Mouse (Mus musculus) limb, embryonic 13.5 days (tissue): ENCODE measurements around the gene Hlx. TPM values are rescaled to one million over a fixed set of nuclear protein-coding genes. Genes with fewer than 3 reads are reported as not detected.

Experiments
- ATAC-seq: fragments of 200-750 bp; cut with Nextera tagmentation; 2 replicates; pipeline ENCODE4 v1.8.0; 2017; ENCODE audit warnings: low read depth, moderate number of reproducible peaks, moderate TSS enrichment; ENCODE audit not compliant: low FRiP score
- H3K27ac ChIP-seq: fragments of 300-500 bp; sonication (generic); 2 replicates; pipeline ENCODE4 v1.5.1; 2015; ENCODE audit warnings: inconsistent platforms, mild to moderate bottlenecking, moderate library complexity
- H3K27me3 ChIP-seq: fragments of 300-500 bp; sonication (generic); 2 replicates; pipeline ENCODE4 v1.6.1; 2015; ENCODE audit warnings: mild to moderate bottlenecking, inconsistent platforms
- H3K36me3 ChIP-seq: fragments of 300-500 bp; sonication (generic); 2 replicates; pipeline ENCODE4 v1.6.1; 2015; ENCODE audit warnings: inconsistent platforms, mild to moderate bottlenecking, moderate library complexity
- H3K4me1 ChIP-seq: fragments of 300-500 bp; sonication (generic); 2 replicates; pipeline ENCODE4 v1.6.1; 2015; ENCODE audit warnings: inconsistent platforms
- H3K4me2 ChIP-seq: fragments of 300-500 bp; sonication (generic); replicated peaks from 2 replicates; pipeline ENCODE4 v1.6.1; 2015; ENCODE audit warnings: inconsistent platforms, mild to moderate bottlenecking, moderate library complexity
- H3K4me3 ChIP-seq: fragments of 300-500 bp; sonication (generic); 2 replicates; pipeline ENCODE4 v1.5.1; 2015; ENCODE audit warnings: moderate library complexity, mild to moderate bottlenecking, inconsistent platforms
- H3K9ac ChIP-seq: fragments of 300-500 bp; sonication (generic); 2 replicates; pipeline ENCODE4 v1.6.1; 2015; ENCODE audit warnings: mild to moderate bottlenecking, inconsistent platforms
- H3K9me3 ChIP-seq: fragments of 300-500 bp; sonication (generic); 2 replicates; pipeline ENCODE4 v1.6.1; 2016; ENCODE audit warnings: inconsistent platforms
- WGBS: fragments of 180-500 bp; shearing (Covaris S2); methylation state at CpG from one replicate; pipeline ENCODE4 v1.1.7; 2015; 5-methylcytosine and 5-hydroxymethylcytosine counted together
- polyA plus RNA-seq: library from polyadenylated mRNA; unstranded; fragments of >200 nt; fragmentation: Nextera tagmentation; extraction: Ambion mirVana; gene quantifications from 2 replicates; pipeline ENCODE4 v1.2.1, GENCODE M21; 2015

Hlx gene
- polyA plus RNA-seq, 1 experiment from 2014 or later: 26.2 TPM

GRCm38 (mm10) chr1:184695451-184695850 lies 37.0 kb downstream of the Hlx start:
- H3K27me3 ChIP-seq: no peaks in the 10 kb centered on the region
- WGBS: 74% methylated on average over 2 of the region's 2 CpGs

GRCm38 (mm10) chr1:184692204-184692904 lies 40.1 kb downstream of the Hlx start:
- no peak for ATAC-seq
- 66% methylated on average over 10 of the region's 10 CpGs for WGBS
- no peaks in the 10 kb centered on the region for H3K36me3 ChIP-seq
- H3K27me3 ChIP-seq: peaks cover 23% of the 10 kb centered on the region
- H3K4me3 ChIP-seq: no peak overlapping the region
- no peaks in the 10 kb centered on the region for H3K9me3 ChIP-seq
- H3K27ac ChIP-seq: no peak overlapping the region
- no peaks in the 10 kb centered on the region for H3K4me1 ChIP-seq
- no peak overlapping the region for H3K4me2 ChIP-seq
- no peak overlapping the region for H3K9ac ChIP-seq

More at GRCm38 (mm10) chr1:184695451-184695850, 37.0 kb downstream of the Hlx start:
- Histone ChIP-seq H3K4me3 (no peak overlapping the region), H3K4me2 (no peak overlapping the region), H3K27ac (no peak overlapping the region), H3K4me1 (no peaks in the 10 kb centered on the region), H3K9ac (no peak overlapping the region), H3K36me3 (no peaks in the 10 kb centered on the region), H3K9me3 (no peaks in the 10 kb centered on the region)
- ATAC-seq: no peak

DNA sequence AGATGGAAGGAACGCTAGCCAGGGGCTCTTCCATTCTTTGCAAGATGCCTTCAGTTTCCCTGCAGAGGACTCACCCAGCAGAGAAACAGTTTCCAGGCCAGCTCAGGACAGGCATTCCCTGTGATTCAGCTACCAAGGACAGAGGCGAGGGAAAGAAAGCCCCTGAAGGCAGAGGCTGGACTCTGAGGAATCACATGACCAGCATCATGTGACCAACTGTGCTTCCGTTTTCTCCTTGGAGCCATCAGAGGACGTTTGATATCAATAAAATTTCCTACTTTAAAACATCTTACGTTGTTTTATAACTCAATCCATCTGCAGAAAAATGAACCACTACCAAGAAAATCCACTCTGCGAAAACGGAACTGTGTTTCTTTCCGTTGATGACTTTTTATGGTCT lies 41.2 kb downstream of the Hlx start:
- WGBS: 70% methylated on average over 8 of the region's 8 CpGs
- H3K36me3 ChIP-seq: no peaks in the 10 kb centered on the region
- no peak overlapping the region for H3K9ac ChIP-seq
- no peak overlapping the region for H3K27ac ChIP-seq
- no peaks in the 10 kb centered on the region for H3K4me1 ChIP-seq
- no peaks in the 10 kb centered on the region for H3K9me3 ChIP-seq
- peaks cover 30% of the 10 kb centered on the region for H3K27me3 ChIP-seq
- no peak overlapping the region for H3K4me2 ChIP-seq
- H3K4me3 ChIP-seq: no peak overlapping the region
- ATAC-seq: no peak

- Histone ChIP-seq H3K27ac (no peak overlapping the region), H3K4me3 (no peak overlapping the region), H3K9me3 (no peaks in the 10 kb centered on the region), H3K36me3 (no peaks in the 10 kb centered on the region), H3K27me3 (peaks cover 31% of the 10 kb centered on the region), H3K4me1 (no peaks in the 10 kb centered on the region), H3K9ac (no peak overlapping the region), H3K4me2 (no peak overlapping the region)
- 49% methylated on average over 7 of the region's 7 CpGs for WGBS
- no peak for ATAC-seq
Measured at GRCm38 (mm10) chr1:184688026-184688425, 44.4 kb downstream of the Hlx start.

DNA sequence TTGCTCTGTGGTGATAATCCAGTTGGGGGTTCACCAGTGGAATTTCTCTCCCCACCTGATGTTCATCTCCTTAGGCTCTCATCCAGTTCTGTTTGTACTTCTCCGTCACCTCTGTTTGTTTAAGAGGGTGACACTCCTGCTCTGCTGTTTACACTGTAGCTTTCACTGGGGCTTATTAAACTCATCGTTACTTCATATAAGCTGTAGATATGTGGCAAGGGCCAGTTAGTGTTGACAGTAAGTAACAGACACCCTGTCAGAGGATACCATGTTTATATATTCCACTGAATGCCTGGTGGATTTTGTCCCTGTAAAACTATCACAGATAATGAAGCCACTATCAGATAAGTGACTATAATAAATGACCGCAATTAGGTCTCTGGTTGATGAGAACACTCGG lies 44.9 kb downstream of the Hlx start:
- H3K9ac ChIP-seq: no peak overlapping the region
- H3K27ac ChIP-seq: no peak overlapping the region
- no peak overlapping the region for H3K4me3 ChIP-seq
- no peak for ATAC-seq
- no peaks in the 10 kb centered on the region for H3K4me1 ChIP-seq
- peaks cover 31% of the 10 kb centered on the region for H3K27me3 ChIP-seq
- 25% methylated on average over 4 of the region's 4 CpGs for WGBS
- no peaks in the 10 kb centered on the region for H3K9me3 ChIP-seq
- no peaks in the 10 kb centered on the region for H3K36me3 ChIP-seq
- no peak overlapping the region for H3K4me2 ChIP-seq

GRCm38 (mm10) chr1:184683541-184683940 lies 48.9 kb downstream of the Hlx start:
- no peaks in the 10 kb centered on the region for H3K9me3 ChIP-seq
- H3K36me3 ChIP-seq: no peaks in the 10 kb centered on the region
- H3K9ac ChIP-seq: no peak overlapping the region
- H3K27ac ChIP-seq: no peak overlapping the region
- peaks cover 20% of the 10 kb centered on the region for H3K27me3 ChIP-seq
- H3K4me1 ChIP-seq: no peaks in the 10 kb centered on the region
- no peak overlapping the region for H3K4me3 ChIP-seq
- ATAC-seq: no peak
- H3K4me2 ChIP-seq: no peak overlapping the region
- 73% methylated on average over 6 of the region's 6 CpGs for WGBS

DNA sequence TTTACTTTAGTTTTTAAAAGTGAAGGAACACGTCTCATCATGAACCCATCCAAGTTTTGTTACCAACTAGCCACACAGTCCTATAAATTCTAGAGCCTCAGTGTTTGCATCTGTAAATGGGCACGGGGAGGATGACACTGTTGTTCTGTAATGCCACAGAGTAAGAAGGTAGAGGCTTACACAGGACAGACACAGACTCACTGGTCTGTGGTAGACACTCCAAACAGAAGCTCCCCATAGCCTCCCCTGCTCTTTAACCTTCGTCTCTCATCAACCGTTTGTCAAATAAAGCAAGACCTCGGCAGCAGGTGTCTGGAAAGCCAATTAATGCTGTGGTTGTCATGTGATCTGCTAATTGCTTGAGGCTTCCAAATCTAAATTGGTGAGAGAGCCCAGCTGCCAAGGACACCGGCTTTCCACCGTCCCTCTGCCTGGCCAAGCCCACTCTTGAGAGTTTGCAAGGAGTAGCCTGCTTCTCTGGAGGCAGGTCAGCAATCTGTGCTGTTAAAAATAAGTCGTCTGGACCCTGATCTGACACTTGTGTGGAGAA lies 52.9 kb downstream of the Hlx start:
- H3K4me1 ChIP-seq: no peaks in the 10 kb centered on the region
- no peak overlapping the region for H3K4me2 ChIP-seq
- H3K27me3 ChIP-seq: no peaks in the 10 kb centered on the region
- H3K9ac ChIP-seq: no peak overlapping the region
- no peaks in the 10 kb centered on the region for H3K36me3 ChIP-seq
- WGBS: 72% methylated on average over 8 of the region's 8 CpGs
- no peak overlapping the region for H3K4me3 ChIP-seq
- no peak overlapping the region for H3K27ac ChIP-seq
- no peak for ATAC-seq
- no peaks in the 10 kb centered on the region for H3K9me3 ChIP-seq

GRCm38 (mm10) chr1:184677641-184678040 lies 54.8 kb downstream of the Hlx start:
- H3K4me3 ChIP-seq: no peak overlapping the region
- no peaks in the 10 kb centered on the region for H3K36me3 ChIP-seq
- no peak overlapping the region for H3K27ac ChIP-seq
- no peaks in the 10 kb centered on the region for H3K9me3 ChIP-seq
- H3K4me1 ChIP-seq: no peaks in the 10 kb centered on the region
- H3K9ac ChIP-seq: no peak overlapping the region
- WGBS: 22% methylated on average over 2 of the region's 2 CpGs
- H3K4me2 ChIP-seq: no peak overlapping the region
- no peak for ATAC-seq
- H3K27me3 ChIP-seq: no peaks in the 10 kb centered on the region

Other genes with a start within 250 kb of the Hlx start
- 0.11 and 0.14 TPM in 2 replicates for gene Marc1, start 78.7 kb upstream of the Hlx start, polyA plus RNA-seq
- gene Marc2, start 113.8 kb upstream of the Hlx start, polyA plus RNA-seq: 167 and 203 TPM in 2 replicates
- 1.1 and 1.6 TPM in 2 replicates for gene C130074G19Rik, start 150.6 kb upstream of the Hlx start, polyA plus RNA-seq